Mouse (Mus musculus): ENCODE results near the gene Etv6. TPM values are rescaled to one million over a fixed set of nuclear protein-coding genes. Genes with fewer than 3 reads are reported as not detected.

Etv6 gene
- polyA plus RNA-seq, 1 experiment from 2014 or later, result 6.9 TPM

GRCm38 (mm10) chr6:134034436-134034835 is 1.1 kb upstream of the Etv6 start:
- H3K4me2 ChIP-seq, result peak overlapping the region; percentile 67
- ATAC-seq (ENCODE audit: low read depth), result peak; percentile 3; the same call in 1 of the 2 replicates
- peaks cover 51% of the 10 kb centered on the region for H3K4me1 ChIP-seq (replicated peaks)
- no peaks in the 10 kb centered on the region for H3K27me3 ChIP-seq
- peak overlapping the region; percentile 62 for H3K4me3 ChIP-seq
- H3K27ac ChIP-seq (replicated peaks), result peak overlapping the region; percentile 100
- H3K9me3 ChIP-seq, result no peaks in the 10 kb centered on the region
- H3K36me3 ChIP-seq, result no peaks in the 10 kb centered on the region
- H3K9ac ChIP-seq, result peak overlapping the region; percentile 92
- 4% methylated on average over 8 of the region's 8 CpGs for WGBS

GRCm38 (mm10) chr6:134034904-134035489 is 503 bp upstream of the Etv6 start:
- Histone ChIP-seq H3K4me1 (replicated peaks) (peaks cover 54% of the 10 kb centered on the region), H3K4me2 (peak overlapping the region; percentile 67), H3K27me3 (no peaks in the 10 kb centered on the region), H3K9me3 (no peaks in the 10 kb centered on the region), H3K4me3 (peak overlapping the region; percentile 62), H3K27ac (replicated peaks) (peak overlapping the region; percentile 100), H3K36me3 (no peaks in the 10 kb centered on the region), H3K9ac (peak overlapping the region; percentile 92)
- peak; percentile 93 for ATAC-seq (ENCODE audit: low read depth)
- under 1% methylated on average over 55 of the region's 55 CpGs for WGBS

GRCm38 (mm10) chr6:134036491-134036911 is 1.0 kb downstream of the Etv6 start:
- no peak for ATAC-seq (ENCODE audit: low read depth)
- H3K27me3 ChIP-seq, result no peaks in the 10 kb centered on the region
- H3K9ac ChIP-seq, result peak overlapping the region; percentile 92
- peak overlapping the region; percentile 100 for H3K27ac ChIP-seq (replicated peaks)
- H3K4me1 ChIP-seq (replicated peaks), result peaks cover 69% of the 10 kb centered on the region
- H3K4me2 ChIP-seq, result peak overlapping the region; percentile 67
- H3K4me3 ChIP-seq, result peak overlapping the region; percentile 62
- H3K9me3 ChIP-seq, result no peaks in the 10 kb centered on the region
- no peaks in the 10 kb centered on the region for H3K36me3 ChIP-seq
- WGBS, result under 1% methylated on average over 8 of the region's 8 CpGs

- Histone ChIP-seq H3K9ac (peak overlapping the region; percentile 92), H3K36me3 (no peaks in the 10 kb centered on the region), H3K27ac (replicated peaks) (0 out of 2 replicates have a peak overlapping the region, but pooled peaks have one; percentile 7), H3K27me3 (no peaks in the 10 kb centered on the region), H3K4me3 (peak overlapping the region; percentile 62), H3K9me3 (no peaks in the 10 kb centered on the region), H3K4me2 (peak overlapping the region; percentile 67), H3K4me1 (replicated peaks) (peaks cover 74% of the 10 kb centered on the region)
- 18% methylated on average over 3 of the region's 3 CpGs for WGBS
- no peak for ATAC-seq (ENCODE audit: low read depth)
Measured at GRCm38 (mm10) chr6:134036951-134037431, 1.5 kb downstream of the Etv6 start.

GRCm38 (mm10) chr6:134037960-134038359 is 2.5 kb downstream of the Etv6 start:
- Histone ChIP-seq H3K4me2 (peak overlapping the region; percentile 67), H3K27ac (replicated peaks) (no peak overlapping the region), H3K4me1 (replicated peaks) (peaks cover 75% of the 10 kb centered on the region), H3K4me3 (peak overlapping the region; percentile 62), H3K9ac (peak overlapping the region; percentile 49; the same call in 1 of the 2 replicates), H3K36me3 (no peaks in the 10 kb centered on the region), H3K9me3 (no peaks in the 10 kb centered on the region), H3K27me3 (no peaks in the 10 kb centered on the region)
- no peak for ATAC-seq (ENCODE audit: low read depth)
- 19% methylated on average over 10 of the region's 10 CpGs for WGBS

GRCm38 (mm10) chr6:134038881-134039280 is 3.4 kb downstream of the Etv6 start:
- Histone ChIP-seq H3K9me3 (no peaks in the 10 kb centered on the region), H3K27me3 (no peaks in the 10 kb centered on the region), H3K27ac (replicated peaks) (no peak overlapping the region), H3K9ac (0 out of 2 replicates have a peak overlapping the region, but pooled peaks have one; percentile 49), H3K36me3 (no peaks in the 10 kb centered on the region), H3K4me2 (peak overlapping the region; percentile 67), H3K4me1 (replicated peaks) (peaks cover 80% of the 10 kb centered on the region), H3K4me3 (peak overlapping the region; percentile 62)
- no peak for ATAC-seq (ENCODE audit: low read depth)
- WGBS, result 21% methylated on average over 6 of the region's 6 CpGs

GRCm38 (mm10) chr6:134039351-134039750 is 3.9 kb downstream of the Etv6 start:
- 70% methylated on average over 8 of the region's 8 CpGs for WGBS
- Histone ChIP-seq H3K9me3 (no peaks in the 10 kb centered on the region), H3K36me3 (no peaks in the 10 kb centered on the region), H3K9ac (no peak overlapping the region), H3K27me3 (no peaks in the 10 kb centered on the region), H3K27ac (replicated peaks) (no peak overlapping the region), H3K4me3 (no peak overlapping the region), H3K4me1 (replicated peaks) (peaks cover 80% of the 10 kb centered on the region), H3K4me2 (peak overlapping the region; percentile 67)
- no peak for ATAC-seq (ENCODE audit: low read depth)

- no peaks in the 10 kb centered on the region for H3K27me3 ChIP-seq
- no peak overlapping the region for H3K9ac ChIP-seq
- no peak overlapping the region for H3K4me2 ChIP-seq
- ATAC-seq (ENCODE audit: low read depth), result no peak
- no peaks in the 10 kb centered on the region for H3K36me3 ChIP-seq
- H3K9me3 ChIP-seq, result no peaks in the 10 kb centered on the region
- WGBS, result 52% methylated on average over 3 of the region's 3 CpGs
- H3K27ac ChIP-seq (replicated peaks), result no peak overlapping the region
- peaks cover 88% of the 10 kb centered on the region for H3K4me1 ChIP-seq (replicated peaks)
- no peak overlapping the region for H3K4me3 ChIP-seq
Measured at GRCm38 (mm10) chr6:134040312-134040711, 4.8 kb downstream of the Etv6 start.

GRCm38 (mm10) chr6:134041286-134041685 is 5.8 kb downstream of the Etv6 start:
- ATAC-seq (ENCODE audit: low read depth), result no peak
- peaks cover 96% of the 10 kb centered on the region for H3K4me1 ChIP-seq (replicated peaks)

GRCm38 (mm10) chr6:134041916-134042315 is 6.4 kb downstream of the Etv6 start:
- ATAC-seq (ENCODE audit: low read depth), result no peak
- Histone ChIP-seq H3K27me3 (no peaks in the 10 kb centered on the region), H3K36me3 (no peaks in the 10 kb centered on the region), H3K4me3 (no peak overlapping the region), H3K4me2 (0 out of 2 replicates have a peak overlapping the region, but pooled peaks have one; percentile 9), H3K9ac (0 out of 2 replicates have a peak overlapping the region, but pooled peaks have one; percentile 5), H3K27ac (replicated peaks) (no peak overlapping the region), H3K4me1 (replicated peaks) (peaks cover 96% of the 10 kb centered on the region), H3K9me3 (no peaks in the 10 kb centered on the region)
- 22% methylated on average over 12 of the region's 12 CpGs for WGBS

More at GRCm38 (mm10) chr6:134041286-134041685, 5.8 kb downstream of the Etv6 start:
- Histone ChIP-seq H3K4me3 (no peak overlapping the region), H3K27ac (replicated peaks) (no peak overlapping the region), H3K9me3 (no peaks in the 10 kb centered on the region), H3K4me2 (0 out of 2 replicates have a peak overlapping the region, but pooled peaks have one; percentile 9), H3K9ac (no peak overlapping the region), H3K36me3 (no peaks in the 10 kb centered on the region), H3K27me3 (no peaks in the 10 kb centered on the region)
- WGBS, result 65% methylated on average over 7 of the region's 7 CpGs

GRCm38 (mm10) chr6:134043545-134043944 is 8.0 kb downstream of the Etv6 start:
- no peak for ATAC-seq (ENCODE audit: low read depth)
- H3K9ac ChIP-seq, result 0 out of 2 replicates have a peak overlapping the region, but pooled peaks have one; percentile 27
- no peak overlapping the region for H3K4me3 ChIP-seq
- H3K27ac ChIP-seq (replicated peaks), result no peak overlapping the region
- no peaks in the 10 kb centered on the region for H3K27me3 ChIP-seq
- 6% methylated on average over 7 of the region's 7 CpGs for WGBS
- H3K36me3 ChIP-seq, result no peaks in the 10 kb centered on the region
- peaks cover 83% of the 10 kb centered on the region for H3K4me1 ChIP-seq (replicated peaks)
- no peaks in the 10 kb centered on the region for H3K9me3 ChIP-seq
- no peak overlapping the region for H3K4me2 ChIP-seq

GRCm38 (mm10) chr6:134045092-134045868 is 9.8 kb downstream of the Etv6 start:
- no peak overlapping the region for H3K4me3 ChIP-seq
- H3K9me3 ChIP-seq, result no peaks in the 10 kb centered on the region
- H3K36me3 ChIP-seq, result no peaks in the 10 kb centered on the region
- no peak overlapping the region for H3K27ac ChIP-seq (replicated peaks)
- H3K9ac ChIP-seq, result no peak overlapping the region
- no peaks in the 10 kb centered on the region for H3K27me3 ChIP-seq
- no peak for ATAC-seq (ENCODE audit: low read depth)
- 59% methylated on average over 9 of the region's 9 CpGs for WGBS
- H3K4me2 ChIP-seq, result peak overlapping the region; percentile 23
- H3K4me1 ChIP-seq (replicated peaks), result peaks cover 84% of the 10 kb centered on the region

Measured in neural tube, embryonic 13.5 days (tissue).